Mouse (Mus musculus): ENCODE results near the gene AI467606. TPM values are rescaled to one million over a fixed set of nuclear protein-coding genes. Genes with fewer than 3 reads are reported as not detected.
A peak's percentile ranks its signal among the peaks of the same experiment; 100 is the strongest.

Gene AI467606
- polyA plus RNA-seq, 1 experiment from 2014 or later, result 0.47 TPM

- Histone ChIP-seq H3K27ac (ENCODE audit: low read depth, low read length) (no peak overlapping the region), H3K9ac (ENCODE audit: low read length) (no peak overlapping the region), H3K4me3 (ENCODE audit: low read depth, low read length) (no peak overlapping the region), H3K27me3 (ENCODE audit: control insufficient read depth, insufficient read depth, low read length) (no peaks in the 10 kb centered on the region), H3K9me3 (ENCODE audit: control insufficient read depth, low read length) (no peaks in the 10 kb centered on the region), H3K36me3 (ENCODE audit: control insufficient read depth, insufficient read depth, low read length) (no peaks in the 10 kb centered on the region), H3K4me1 (replicated peaks; ENCODE audit: control insufficient read depth, insufficient read depth, low read length) (no peaks in the 10 kb centered on the region; the same call in 1 of the 2 replicates), H3K4me2 (ENCODE audit: low read depth, low read length, severe bottlenecking) (no peak overlapping the region)
- no peak for DNase-seq (ENCODE audit: low spot score)
- 57% methylated on average over 12 of the region's 12 CpGs for WGBS
- ATAC-seq (replicated peaks; ENCODE audit: low FRiP score), result no peak
Observed at GRCm38 (mm10) chr7:127113614-127114259, 22.6 kb downstream of the AI467606 start.

- H3K9me3 ChIP-seq (ENCODE audit: control insufficient read depth, low read length), result no peaks in the 10 kb centered on the region
- no peak overlapping the region for H3K27ac ChIP-seq (ENCODE audit: low read depth, low read length)
- H3K4me1 ChIP-seq (replicated peaks; ENCODE audit: control insufficient read depth, insufficient read depth, low read length), result no peaks in the 10 kb centered on the region; the same call in 1 of the 2 replicates
- no peak overlapping the region for H3K4me2 ChIP-seq (ENCODE audit: low read depth, low read length, severe bottlenecking)
- no peak overlapping the region for H3K4me3 ChIP-seq (ENCODE audit: low read depth, low read length)
- no peak overlapping the region for H3K9ac ChIP-seq (ENCODE audit: low read length)
- no peaks in the 10 kb centered on the region for H3K27me3 ChIP-seq (ENCODE audit: control insufficient read depth, insufficient read depth, low read length)
- 86% methylated on average over 11 of the region's 11 CpGs for WGBS
- no peak for ATAC-seq (replicated peaks; ENCODE audit: low FRiP score)
- no peaks in the 10 kb centered on the region for H3K36me3 ChIP-seq (ENCODE audit: control insufficient read depth, insufficient read depth, low read length)
- DNase-seq (ENCODE audit: low spot score), result no peak
Observed at GRCm38 (mm10) chr7:127114920-127115319, 23.8 kb downstream of the AI467606 start.

- Histone ChIP-seq H3K9me3 (ENCODE audit: control insufficient read depth, low read length) (no peaks in the 10 kb centered on the region), H3K9ac (ENCODE audit: low read length) (no peak overlapping the region), H3K4me3 (ENCODE audit: low read depth, low read length) (no peak overlapping the region), H3K4me1 (replicated peaks; ENCODE audit: control insufficient read depth, insufficient read depth, low read length) (no peaks in the 10 kb centered on the region; the same call in 1 of the 2 replicates), H3K4me2 (ENCODE audit: low read depth, low read length, severe bottlenecking) (no peak overlapping the region), H3K27ac (ENCODE audit: low read depth, low read length) (no peak overlapping the region), H3K27me3 (ENCODE audit: control insufficient read depth, insufficient read depth, low read length) (no peaks in the 10 kb centered on the region; the same call in 1 of the 2 replicates), H3K36me3 (ENCODE audit: control insufficient read depth, insufficient read depth, low read length) (no peaks in the 10 kb centered on the region)
- 64% methylated on average over 11 of the region's 11 CpGs for WGBS
- DNase-seq (ENCODE audit: low spot score), result no peak
- ATAC-seq (replicated peaks; ENCODE audit: low FRiP score), result no peak
Observed at GRCm38 (mm10) chr7:127116331-127116935, 25.3 kb downstream of the AI467606 start.

- Histone ChIP-seq H3K27ac (ENCODE audit: low read depth, low read length) (no peak overlapping the region), H3K36me3 (ENCODE audit: control insufficient read depth, insufficient read depth, low read length) (no peaks in the 10 kb centered on the region), H3K4me1 (replicated peaks; ENCODE audit: control insufficient read depth, insufficient read depth, low read length) (no peaks in the 10 kb centered on the region; the same call in 1 of the 2 replicates), H3K27me3 (ENCODE audit: control insufficient read depth, insufficient read depth, low read length) (peaks cover 2% of the 10 kb centered on the region; the same call in 1 of the 2 replicates), H3K9me3 (ENCODE audit: control insufficient read depth, low read length) (no peaks in the 10 kb centered on the region), H3K4me3 (ENCODE audit: low read depth, low read length) (no peak overlapping the region), H3K9ac (ENCODE audit: low read length) (no peak overlapping the region), H3K4me2 (ENCODE audit: low read depth, low read length, severe bottlenecking) (no peak overlapping the region)
- WGBS, result 54% methylated on average over 5 of the region's 5 CpGs
- ATAC-seq (replicated peaks; ENCODE audit: low FRiP score) (no peak), DNase-seq (ENCODE audit: low spot score) (peak; percentile 52)
Observed at GRCm38 (mm10) chr7:127117948-127118347, 26.8 kb downstream of the AI467606 start.

- ATAC-seq (replicated peaks; ENCODE audit: low FRiP score) (no peak), DNase-seq (ENCODE audit: low spot score) (no peak)
- Histone ChIP-seq H3K4me3 (ENCODE audit: low read depth, low read length) (no peak overlapping the region), H3K4me2 (ENCODE audit: low read depth, low read length, severe bottlenecking) (no peak overlapping the region), H3K4me1 (replicated peaks; ENCODE audit: control insufficient read depth, insufficient read depth, low read length) (no peaks in the 10 kb centered on the region; the same call in 1 of the 2 replicates), H3K27ac (ENCODE audit: low read depth, low read length) (no peak overlapping the region), H3K36me3 (ENCODE audit: control insufficient read depth, insufficient read depth, low read length) (no peaks in the 10 kb centered on the region), H3K27me3 (ENCODE audit: control insufficient read depth, insufficient read depth, low read length) (peaks cover 2% of the 10 kb centered on the region; the same call in 1 of the 2 replicates), H3K9ac (ENCODE audit: low read length) (no peak overlapping the region), H3K9me3 (ENCODE audit: control insufficient read depth, low read length) (no peaks in the 10 kb centered on the region)
- WGBS, result 57% methylated on average over 14 of the region's 14 CpGs
Observed at GRCm38 (mm10) chr7:127118671-127119445, 27.7 kb downstream of the AI467606 start.

- Histone ChIP-seq H3K4me2 (ENCODE audit: low read depth, low read length, severe bottlenecking) (peak overlapping the region; percentile 39), H3K4me1 (replicated peaks; ENCODE audit: control insufficient read depth, insufficient read depth, low read length) (no peaks in the 10 kb centered on the region; the same call in 1 of the 2 replicates), H3K27me3 (ENCODE audit: control insufficient read depth, insufficient read depth, low read length) (peaks cover 2% of the 10 kb centered on the region; the same call in 1 of the 2 replicates), H3K9ac (ENCODE audit: low read length) (peak overlapping the region; percentile 24), H3K4me3 (ENCODE audit: low read depth, low read length) (peak overlapping the region; percentile 5; the same call in 1 of the 2 replicates), H3K36me3 (ENCODE audit: control insufficient read depth, insufficient read depth, low read length) (no peaks in the 10 kb centered on the region), H3K9me3 (ENCODE audit: control insufficient read depth, low read length) (no peaks in the 10 kb centered on the region; the same call in 1 of the 2 replicates), H3K27ac (ENCODE audit: low read depth, low read length) (no peak overlapping the region)
- ATAC-seq (replicated peaks; ENCODE audit: low FRiP score), result no peak
- DNase-seq (ENCODE audit: low spot score), result peak; percentile 64
- 5% methylated on average over 21 of the region's 21 CpGs for WGBS
Observed at GRCm38 (mm10) chr7:127121061-127121910, 30.1 kb downstream of the AI467606 start.

- H3K4me1 ChIP-seq (replicated peaks; ENCODE audit: control insufficient read depth, insufficient read depth, low read length), result no peaks in the 10 kb centered on the region; the same call in 1 of the 2 replicates
- peak; percentile 55 for DNase-seq (ENCODE audit: low spot score)
- H3K9ac ChIP-seq (ENCODE audit: low read length), result peak within 1 kb of the TSS; percentile 24
- no peak for ATAC-seq (replicated peaks; ENCODE audit: low FRiP score)
- H3K4me2 ChIP-seq (ENCODE audit: low read depth, low read length, severe bottlenecking), result peak within 1 kb of the TSS; percentile 39
- no peak within 1 kb of the TSS for H3K27ac ChIP-seq (ENCODE audit: low read depth, low read length)
- H3K9me3 ChIP-seq (ENCODE audit: control insufficient read depth, low read length), result no peaks in the 10 kb centered on the region; the same call in 1 of the 2 replicates
- H3K36me3 ChIP-seq (ENCODE audit: control insufficient read depth, insufficient read depth, low read length), result no peaks in the 10 kb centered on the region
- WGBS, result 12% methylated on average over 7 of the region's 7 CpGs
- H3K27me3 ChIP-seq (ENCODE audit: control insufficient read depth, insufficient read depth, low read length), result peaks cover 2% of the 10 kb centered on the region; the same call in 1 of the 2 replicates
- peak within 1 kb of the TSS; percentile 5; the same call in 1 of the 2 replicates for H3K4me3 ChIP-seq (ENCODE audit: low read depth, low read length)
Observed at GRCm38 (mm10) chr7:127121911-127122270, 30.7 kb downstream of the AI467606 start, which contains the start of gene Qprt. TSS of gene Qprt (minus strand) at chr7:127122226.

- DNase-seq (ENCODE audit: low spot score), result no peak
- Histone ChIP-seq H3K9me3 (ENCODE audit: control insufficient read depth, low read length) (no peaks in the 10 kb centered on the region), H3K27ac (ENCODE audit: low read depth, low read length) (no peak overlapping the region), H3K4me2 (ENCODE audit: low read depth, low read length, severe bottlenecking) (no peak overlapping the region), H3K27me3 (ENCODE audit: control insufficient read depth, insufficient read depth, low read length) (no peaks in the 10 kb centered on the region), H3K9ac (ENCODE audit: low read length) (no peak overlapping the region), H3K36me3 (ENCODE audit: control insufficient read depth, insufficient read depth, low read length) (no peaks in the 10 kb centered on the region), H3K4me3 (ENCODE audit: low read depth, low read length) (no peak overlapping the region), H3K4me1 (replicated peaks; ENCODE audit: control insufficient read depth, insufficient read depth, low read length) (no peaks in the 10 kb centered on the region)
- 21% methylated on average over 4 of the region's 4 CpGs for WGBS
- no peak for ATAC-seq (replicated peaks; ENCODE audit: low FRiP score)
Observed at GRCm38 (mm10) chr7:127129638-127130037, 38.5 kb downstream of the AI467606 start.

Measured in forebrain, embryonic 11.5 days (tissue).